Mouse (Mus musculus) intestine, postnatal 0 days (tissue): Measurements from ENCODE around the gene Gdap1l1. TPM values are rescaled to one million over a fixed set of nuclear protein-coding genes. Genes with fewer than 3 reads are reported as not detected.

ENCODE experiments used
- ATAC-seq: fragments of 200-750 bp; cut with Nextera tagmentation; 2 replicates; pipeline ENCODE4 v1.8.0; 2017; ENCODE audit warnings: mild to moderate bottlenecking, moderate TSS enrichment, moderate library complexity
- H3K27ac ChIP-seq: fragments of 300-500 bp; sonication (generic); 2 replicates; pipeline ENCODE4 v1.5.1; 2014; ENCODE audit warnings: mild to moderate bottlenecking, low read depth, low read length, moderate library complexity
- H3K27me3 ChIP-seq: fragments of 300-500 bp; sonication (generic); replicated peaks from 2 replicates; pipeline ENCODE4 v1.6.1; 2014; ENCODE audit warnings: low read length, mixed read lengths; ENCODE audit not compliant: control insufficient read depth, insufficient read depth
- H3K36me3 ChIP-seq: fragments of 300-500 bp; sonication (generic); 2 replicates; pipeline ENCODE4 v1.6.1; 2014; ENCODE audit warnings: mild to moderate bottlenecking, moderate library complexity; ENCODE audit not compliant: control insufficient read depth, insufficient read depth
- H3K4me1 ChIP-seq: fragments of 300-500 bp; sonication (generic); replicated peaks from 2 replicates; pipeline ENCODE4 v1.6.1; 2014; ENCODE audit warnings: antibody characterized with exemption, low read length, mixed read lengths; ENCODE audit not compliant: control insufficient read depth, insufficient read depth
- H3K4me2 ChIP-seq: fragments of 300-500 bp; sonication (generic); replicated peaks from 2 replicates; pipeline ENCODE4 v1.6.1; 2014; ENCODE audit warnings: low read depth, mild to moderate bottlenecking, moderate library complexity
- H3K4me3 ChIP-seq: fragments of 300-500 bp; sonication (generic); 2 replicates; pipeline ENCODE4 v1.5.1; 2014; ENCODE audit warnings: low read depth, low read length
- H3K9ac ChIP-seq: fragments of 300-500 bp; sonication (generic); 2 replicates; pipeline ENCODE4 v1.6.1; 2014; ENCODE audit warnings: mild to moderate bottlenecking, low read depth, low read length
- H3K9me3 ChIP-seq: fragments of 300-500 bp; sonication (generic); 2 replicates; pipeline ENCODE4 v1.6.1; 2016; ENCODE audit warnings: mixed run types; ENCODE audit not compliant: control insufficient read depth
- CTCF ChIP-seq: sonication (generic); IDR thresholded peaks from 2 replicates; pipeline ENCODE4 v1.5.1; 2016; ENCODE audit warnings: low read depth, mild to moderate bottlenecking, control low read depth, antibody characterized with exemption, moderate library complexity
- WGBS: fragments of 180-500 bp; shearing (Covaris S2); extraction: QIAGEN DNeasy Blood & Tissue Kit; methylation state at CpG from one replicate; pipeline ENCODE4 v1.1.7; 2014; 5-methylcytosine and 5-hydroxymethylcytosine counted together
- polyA plus RNA-seq: library from polyadenylated mRNA; unstranded; fragments of >200 nt; fragmentation: Nextera tagmentation; extraction: Ambion mirVana; gene quantifications from 2 replicates; pipeline ENCODE4 v1.2.1, GENCODE M21; 2015

The Gdap1l1 gene
- polyA plus RNA-seq, 1 experiment from 2014 or later = 2.4 TPM

- Histone ChIP-seq H3K4me3 (peak overlapping the region; percentile 93), H3K4me2 (peak overlapping the region; percentile 69), H3K27me3 (no peaks in the 10 kb centered on the region), H3K27ac (peak overlapping the region; percentile 99), H3K36me3 (peaks cover 2% of the 10 kb centered on the region; the same call in 1 of the 2 replicates), H3K4me1 (peaks cover 11% of the 10 kb centered on the region; the same call in 1 of the 2 replicates), H3K9me3 (no peaks in the 10 kb centered on the region), H3K9ac (peak overlapping the region; percentile 96)
- peak; percentile 93 for ATAC-seq
- WGBS = under 1% methylated on average over 62 of the region's 71 CpGs
- TF ChIP-seq CTCF = peak; percentile 45; the same call in 1 of the 2 replicates
These were observed 18.8 kb upstream of the Gdap1l1 start for GRCm38 (mm10) chr2:163419346-163420045.

GRCm38 (mm10) chr2:163420366-163420886, 17.9 kb upstream of the Gdap1l1 start:
- H3K4me2 ChIP-seq = peak overlapping the region; percentile 69

GRCm38 (mm10) chr2:163422895-163423660, 15.2 kb upstream of the Gdap1l1 start:
- TF ChIP-seq CTCF = peak; percentile 26; the same call in 1 of the 2 replicates
- Histone ChIP-seq H3K27me3 (no peaks in the 10 kb centered on the region), H3K4me2 (peak overlapping the region; percentile 32; the same call in 1 of the 2 replicates), H3K36me3 (no peaks in the 10 kb centered on the region), H3K4me1 (peaks cover 9% of the 10 kb centered on the region; the same call in 1 of the 2 replicates), H3K9me3 (no peaks in the 10 kb centered on the region), H3K4me3 (no peak overlapping the region), H3K27ac (peak overlapping the region; percentile 65), H3K9ac (no peak overlapping the region)
- ATAC-seq = peak; percentile 43
- 49% methylated on average over 9 of the region's 9 CpGs for WGBS

More at GRCm38 (mm10) chr2:163420366-163420886, 17.9 kb upstream of the Gdap1l1 start:
- no peaks in the 10 kb centered on the region for H3K27me3 ChIP-seq
- no peak for TF ChIP-seq CTCF
- peak overlapping the region; percentile 93 for H3K4me3 ChIP-seq
- no peaks in the 10 kb centered on the region for H3K9me3 ChIP-seq
- H3K27ac ChIP-seq = 0 out of 2 replicates have a peak overlapping the region, but pooled peaks have one; percentile 99
- peak overlapping the region; percentile 78 for H3K9ac ChIP-seq
- 21% methylated on average over 10 of the region's 10 CpGs for WGBS
- no peak for ATAC-seq
- peaks cover 11% of the 10 kb centered on the region; the same call in 1 of the 2 replicates for H3K4me1 ChIP-seq
- no peaks in the 10 kb centered on the region for H3K36me3 ChIP-seq

- H3K27me3 ChIP-seq = no peaks in the 10 kb centered on the region
- H3K9me3 ChIP-seq = no peaks in the 10 kb centered on the region
- H3K9ac ChIP-seq = no peak within 1 kb of the TSS
- H3K4me2 ChIP-seq = no peak within 1 kb of the TSS
- no peaks in the 10 kb centered on the region for H3K36me3 ChIP-seq
- H3K4me1 ChIP-seq = peaks cover 9% of the 10 kb centered on the region; the same call in 1 of the 2 replicates
- H3K4me3 ChIP-seq = no peak within 1 kb of the TSS
- no peak for ATAC-seq
- no peak for TF ChIP-seq CTCF
- 77% methylated on average over 6 of the region's 6 CpGs for WGBS
- peak within 1 kb of the TSS; percentile 65 for H3K27ac ChIP-seq
These were observed 13.7 kb upstream of the Gdap1l1 start, which contains the start of gene Oser1 for GRCm38 (mm10) chr2:163424597-163424996. TSS of gene Oser1 (minus strand) at chr2:163424697.

DNA sequence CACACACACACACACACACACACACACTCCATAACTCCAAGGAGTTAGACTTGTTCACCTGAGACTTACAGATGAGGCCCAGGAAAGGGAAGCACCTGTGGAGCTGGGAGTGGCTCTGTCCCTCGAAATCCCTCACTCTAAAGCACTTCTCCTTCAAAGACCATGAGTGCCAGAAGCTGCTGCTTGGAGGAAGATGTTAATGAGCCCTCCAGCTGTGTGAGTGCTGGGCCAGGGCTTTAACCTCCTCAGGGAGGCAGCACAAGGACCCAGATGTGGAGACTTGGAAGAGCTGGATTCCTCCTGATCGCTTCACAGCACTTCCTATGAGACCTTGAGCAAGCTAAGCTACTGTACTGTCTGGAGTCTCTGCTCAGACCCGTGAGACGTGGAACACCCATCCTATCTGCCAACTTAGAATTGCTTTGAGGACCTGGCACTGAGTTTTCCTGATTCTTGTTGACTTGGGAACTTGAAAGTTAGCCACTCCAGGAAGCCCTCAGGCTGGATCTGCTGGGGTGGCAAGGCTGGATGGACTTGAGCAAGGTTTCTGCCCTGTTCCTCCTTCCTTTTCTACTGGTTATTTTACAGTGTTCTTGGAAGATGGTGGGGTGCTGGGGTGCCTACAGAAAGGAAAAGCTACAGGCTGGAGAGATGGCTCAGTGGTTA, 9.8 kb upstream of the Gdap1l1 start:
- Histone ChIP-seq H3K9ac (no peak overlapping the region), H3K27me3 (no peaks in the 10 kb centered on the region), H3K9me3 (no peaks in the 10 kb centered on the region), H3K4me2 (no peak overlapping the region), H3K36me3 (no peaks in the 10 kb centered on the region; the same call in 1 of the 2 replicates), H3K4me3 (no peak overlapping the region), H3K27ac (no peak overlapping the region), H3K4me1 (0 out of 2 replicates have a peak, but pooled peaks cover 6% of the 10 kb centered on the region)
- ATAC-seq = no peak
- no peak for TF ChIP-seq CTCF
- 43% methylated on average over 4 of the region's 4 CpGs for WGBS
